Mouse (Mus musculus) urinary bladder, postnatal 4 days (tissue): ENCODE data around the gene Plscr1.

Experiments used
- DNase-seq, 2 experiments: peaks; one replicate each; pipeline ENCODE4 v3.0.0; 2021 to 2022; ENCODE audit warnings: low spot score in 2 of 2

The Plscr1 gene

GRCm38 (mm10) chr9:92253585-92254321, 4.2 kb downstream of the Plscr1 start:
- DNase-seq = no peak

GRCm38 (mm10) chr9:92260481-92261159, 11.1 kb downstream of the Plscr1 start:
- DNase-seq = no peak

- DNase-seq = no peak
Observed at GRCm38 (mm10) chr9:92265719-92266118, 16.2 kb downstream of the Plscr1 start.

- DNase-seq = no peak
Observed at GRCm38 (mm10) chr9:92266558-92267171, 17.1 kb downstream of the Plscr1 start.

GRCm38 (mm10) chr9:92267732-92268131, 18.2 kb downstream of the Plscr1 start:
- no peak for DNase-seq

GRCm38 (mm10) chr9:92269829-92270404, 20.4 kb downstream of the Plscr1 start:
- DNase-seq = no peak

GRCm38 (mm10) chr9:92270927-92271326, 21.4 kb downstream of the Plscr1 start:
- DNase-seq = peak in 1 of 2 experiments; percentile 82

GRCm38 (mm10) chr9:92272650-92273049, 23.1 kb downstream of the Plscr1 start:
- no peak for DNase-seq

GRCm38 (mm10) chr9:92273271-92273670, 23.7 kb downstream of the Plscr1 start:
- no peak for DNase-seq

GRCm38 (mm10) chr9:92273956-92274762, 24.6 kb downstream of the Plscr1 start:
- DNase-seq = no peak

GRCm38 (mm10) chr9:92275486-92276207, 26.1 kb downstream of the Plscr1 start, which contains the start of gene Plscr2:
Gene Plscr2, plus strand, starts transcription at chr9:92275602.
- no peak for DNase-seq

GRCm38 (mm10) chr9:92276360-92276759, 26.8 kb downstream of the Plscr1 start:
- no peak for DNase-seq

GRCm38 (mm10) chr9:92280048-92280447, 30.5 kb downstream of the Plscr1 start:
- DNase-seq = no peak

- DNase-seq = no peak
Observed at GRCm38 (mm10) chr9:92282563-92283171, 33.1 kb downstream of the Plscr1 start.

- no peak for DNase-seq
Observed at GRCm38 (mm10) chr9:92289675-92290074, 40.1 kb downstream of the Plscr1 start.

- no peak for DNase-seq
Observed at GRCm38 (mm10) chr9:92292169-92292568, 42.6 kb downstream of the Plscr1 start.

- no peak for DNase-seq
Observed at GRCm38 (mm10) chr9:92292922-92293321, 43.4 kb downstream of the Plscr1 start.

- no peak for DNase-seq
Observed at GRCm38 (mm10) chr9:92293560-92294548, 44.3 kb downstream of the Plscr1 start.

GRCm38 (mm10) chr9:92298288-92298687, 48.7 kb downstream of the Plscr1 start:
- DNase-seq = no peak
